In the genomic region with DNA sequence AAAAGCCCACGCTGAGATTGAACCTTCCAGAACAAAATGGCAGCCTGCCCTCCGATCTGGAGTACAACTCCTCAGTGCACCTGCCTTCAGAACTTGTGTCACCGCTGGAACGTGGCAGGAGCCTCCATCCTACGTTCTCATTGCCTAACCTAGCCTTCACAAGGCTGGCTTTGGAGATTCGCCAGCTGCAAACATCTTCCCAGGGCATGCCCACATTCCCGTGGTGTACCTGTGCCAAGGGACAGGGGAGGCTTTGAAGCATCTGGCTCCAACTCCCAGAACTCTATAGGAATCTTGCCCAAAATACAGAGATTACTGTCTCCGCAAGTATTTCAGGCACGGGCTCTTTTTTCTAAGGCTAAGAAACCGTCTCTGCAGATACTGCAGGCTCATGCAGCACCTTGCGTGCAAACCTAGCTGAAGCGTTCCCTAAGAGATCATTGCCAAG, we compare ENCODE assay signal across 19 mouse cellular contexts.
DNase-seq lines count a peak whose midpoint lies in the region; ATAC-seq lines count a peak whose summit lies in the region.
"Had no signal": no experiment of that assay in that cellular context is flagged by ENCODE, and none has a peak within 500 bp of the region (broad histone marks: within the 10 kb centered on the region; RNA-seq: fewer than 3 reads in every experiment).

No protein-coding gene starts in this region.

- peaks cover 2% of the 10 kb centered on the region; the same call in 1 of the 2 replicates for H3K4me1 ChIP-seq in hindbrain, embryonic 10.5 days (replicated peaks)
- H3K4me1 ChIP-seq: hindbrain, embryonic 15.5 days; midbrain, embryonic 13.5 days; stomach, embryonic 15.5 days had no signal

- H3K4me3 ChIP-seq in hindbrain, embryonic 10.5 days: no peak overlapping the region
- H3K4me3 ChIP-seq: embryonic facial prominence, embryonic 12.5 days; forebrain, embryonic 10.5 days; hindbrain, embryonic 15.5 days; midbrain, embryonic 13.5 days; stomach, embryonic 15.5 days had no signal

- 84% methylated on average over 12 of the region's 12 CpGs for WGBS in hindbrain, embryonic 10.5 days

- H3K27me3 ChIP-seq in hindbrain, embryonic 10.5 days (ENCODE audit: insufficient read depth, poor library complexity, severe bottlenecking): no peaks in the 10 kb centered on the region
- H3K27me3 ChIP-seq: embryonic facial prominence, embryonic 12.5 days; hindbrain, embryonic 15.5 days; midbrain, embryonic 13.5 days; stomach, embryonic 15.5 days had no signal

- DNase-seq in frontal cortex, adult 2 months (ENCODE audit: extremely low spot score in 1 of 2, low spot score in 1 of 2): peak; percentile 53 to 62
- DNase-seq in frontal cortex, postnatal 10 days (ENCODE audit: low spot score in 2 of 2): no peak
- peak; percentile 46 for DNase-seq in left cerebral cortex, adult 11 months (ENCODE audit: low spot score)
- no peak for DNase-seq in left cerebral cortex, postnatal 4 days
- DNase-seq in gonadal fat pad, adult 2 months (ENCODE audit: low read depth): peak; percentile 82
- DNase-seq in right cerebral cortex, postnatal 10 days (ENCODE audit: low spot score in 2 of 2): peak; percentile 67 to 73
- DNase-seq in hindbrain, embryonic 10.5 days (ENCODE audit: low spot score): no peak
- DNase-seq: adrenal gland, adult 2 months; B cell, adult 2 months; cerebellum, postnatal 14 days; gastrocnemius, postnatal 25 days; kidney, adult 8-10 months; lung, postnatal 4 days had no signal

- ATAC-seq in megakaryocyte progenitor cell, adult 5-6 weeks (replicated peaks; ENCODE audit: poor library complexity): no peak
- ATAC-seq: midbrain, embryonic 13.5 days had no signal

- H3K9me3 ChIP-seq in hindbrain, embryonic 10.5 days: no peaks in the 10 kb centered on the region
- H3K9me3 ChIP-seq: embryonic facial prominence, embryonic 12.5 days; forebrain, embryonic 10.5 days; hindbrain, embryonic 15.5 days; midbrain, embryonic 13.5 days; stomach, embryonic 15.5 days had no signal

- H3K27ac ChIP-seq in hindbrain, embryonic 10.5 days: no peak overlapping the region
- H3K27ac ChIP-seq: embryonic facial prominence, embryonic 12.5 days; forebrain, embryonic 10.5 days; hindbrain, embryonic 15.5 days; midbrain, embryonic 13.5 days; stomach, embryonic 15.5 days had no signal

- intact Hi-C loops in left cerebral cortex, postnatal 4 days (cut with DNase I): loop anchor here (10.0 kb wide), 3 partner anchors 111 to 481 kb away; partner anchors contain the start of gene Adam10

- no peaks in the 10 kb centered on the region for H3K36me3 ChIP-seq in hindbrain, embryonic 10.5 days
- H3K36me3 ChIP-seq: embryonic facial prominence, embryonic 12.5 days; forebrain, embryonic 10.5 days; hindbrain, embryonic 15.5 days; midbrain, embryonic 13.5 days; stomach, embryonic 15.5 days had no signal

Comparison
In these comparisons a context has a peak if more than half of its experiments do, and no peak if none do; other contexts are left out.
1. DNase-seq: peak in frontal cortex, adult 2 months (2 of 2), left cerebral cortex, adult 11 months (single experiment), gonadal fat pad, adult 2 months (single experiment) and right cerebral cortex, postnatal 10 days (2 of 2); none in frontal cortex, postnatal 10 days (0 of 2), left cerebral cortex, postnatal 4 days (single experiment) and hindbrain, embryonic 10.5 days (single experiment).